Mouse (Mus musculus) spleen, adult 2 months (tissue): ENCODE results near the gene Dnmt3a.

Experiments
- CTCF ChIP-seq: fragments of 200-500 bp; IDR thresholded peaks from 2 replicates; pipeline ENCODE4 v1.5.1; 2011; ENCODE audit warnings: mild to moderate bottlenecking, inconsistent platforms; ENCODE audit not compliant: insufficient read depth, insufficient read length, insufficient replicate concordance; ENCODE audit errors: extremely low read depth
- POLR2A ChIP-seq: fragments of 200-500 bp; IDR thresholded peaks from 2 replicates; pipeline ENCODE4 v1.6.1; 2011; ENCODE audit warnings: low read depth, low read length, inconsistent platforms

- TF ChIP-seq CTCF (no peak), POLR2A (no peak)
Observed at GRCm38 (mm10) chr12:3833851-3834273, 28.1 kb downstream of the Dnmt3a start.
